Comparison of ENCODE assay signal across 8 mouse cellular contexts in genomic region chr2:174074621-174075020, GRCm38 (mm10). TPM values are rescaled to one million over a fixed set of nuclear protein-coding genes. Genes with fewer than 3 reads are reported as not detected.
A peak's percentile ranks its signal among the peaks of the same experiment; 100 is the strongest.
DNase-seq lines count a peak whose midpoint lies in the region; ATAC-seq and TF ChIP-seq lines count a peak whose summit lies in the region.

No protein-coding gene starts in this region.

- H3K27ac ChIP-seq in lung, embryonic 14.5 days (ENCODE audit: low read depth), result peak overlapping the region; percentile 96
- peak overlapping the region; percentile 90 for H3K27ac ChIP-seq in hindbrain, embryonic 10.5 days
- H3K27ac ChIP-seq in midbrain, embryonic 10.5 days (replicated peaks), result peak overlapping the region; percentile 87

- peak overlapping the region; percentile 90 for H3K4me3 ChIP-seq in lung, embryonic 14.5 days (ENCODE audit: low read depth, low read length)
- peak overlapping the region; percentile 77 for H3K4me3 ChIP-seq in hindbrain, embryonic 10.5 days
- H3K4me3 ChIP-seq in midbrain, embryonic 10.5 days, result peak overlapping the region; percentile 78

- H3K9ac ChIP-seq in lung, embryonic 14.5 days, result peak overlapping the region; percentile 89

- H3K4me2 ChIP-seq in lung, embryonic 14.5 days, result peak overlapping the region; percentile 88

- DNase-seq in adrenal gland, postnatal 14 days, result peak; percentile 24
- DNase-seq in adrenal gland, postnatal 25 days, result no peak
- peak; percentile 59 for DNase-seq in lung, embryonic 14.5 days
- no peak for DNase-seq in lung, postnatal 4 days
- DNase-seq in hindbrain, embryonic 10.5 days (ENCODE audit: low spot score), result peak; percentile 73
- DNase-seq in midbrain, embryonic 10.5 days (ENCODE audit: low spot score), result peak; percentile 77
- no peak for DNase-seq in adrenal gland, postnatal 36 days
- no peak for DNase-seq in gastrocnemius, postnatal 25 days

- no peaks in the 10 kb centered on the region for H3K27me3 ChIP-seq in lung, embryonic 14.5 days (ENCODE audit: insufficient read depth, low read length)
- H3K27me3 ChIP-seq in hindbrain, embryonic 10.5 days (ENCODE audit: insufficient read depth, poor library complexity, severe bottlenecking), result no peaks in the 10 kb centered on the region
- no peaks in the 10 kb centered on the region for H3K27me3 ChIP-seq in midbrain, embryonic 10.5 days (ENCODE audit: low read depth, poor library complexity, severe bottlenecking)

- TF ChIP-seq CTCF in lung, embryonic 14.5 days (IDR thresholded peaks at IDR 0.05; ENCODE audit: low read depth), result no peak

- H3K9me3 ChIP-seq in lung, embryonic 14.5 days (ENCODE audit: low read depth, low read length), result no peaks in the 10 kb centered on the region
- H3K9me3 ChIP-seq in hindbrain, embryonic 10.5 days, result no peaks in the 10 kb centered on the region
- no peaks in the 10 kb centered on the region for H3K9me3 ChIP-seq in midbrain, embryonic 10.5 days (replicated peaks)

- WGBS in lung, embryonic 14.5 days, result 1% methylated on average over 13 of the region's 13 CpGs
- under 1% methylated on average over 13 of the region's 13 CpGs for WGBS in hindbrain, embryonic 10.5 days
- WGBS in midbrain, embryonic 10.5 days, result 0% methylated on average over 13 of the region's 13 CpGs

- no peaks in the 10 kb centered on the region for H3K36me3 ChIP-seq in lung, embryonic 14.5 days (ENCODE audit: insufficient read depth)
- no peaks in the 10 kb centered on the region for H3K36me3 ChIP-seq in hindbrain, embryonic 10.5 days
- H3K36me3 ChIP-seq in midbrain, embryonic 10.5 days, result no peaks in the 10 kb centered on the region

- peaks cover 16% of the 10 kb centered on the region for H3K4me1 ChIP-seq in lung, embryonic 14.5 days (ENCODE audit: insufficient read depth)
- H3K4me1 ChIP-seq in hindbrain, embryonic 10.5 days (replicated peaks), result peaks cover 59% of the 10 kb centered on the region
- peaks cover 63% of the 10 kb centered on the region for H3K4me1 ChIP-seq in midbrain, embryonic 10.5 days

- peak; percentile 17 for ATAC-seq in lung, embryonic 14.5 days (ENCODE audit: insufficient read depth)

RNA-seq across cellular contexts. Expression of gene Stx16, which starts 1.5 kb away (rescaled TPM):
- total RNA-seq in adrenal gland, postnatal 14 days (2021), result 33.8 and 37.5 TPM in 2 replicates
- total RNA-seq in adrenal gland, postnatal 25 days (2021), result 41.6 and 63.8 TPM in 2 replicates
- polyA plus RNA-seq in lung, embryonic 14.5 days (2014; fragmentation: Nextera tagmentation; extraction: Ambion mirVana), result 9.6 and 10.3 TPM in 2 replicates
- polyA plus RNA-seq in hindbrain, embryonic 10.5 days (2016; fragmentation: Nextera tagmentation; extraction: Ambion mirVana), result 8.3 and 9.1 TPM in 2 replicates
- 7.8 and 12.2 TPM in 2 replicates for polyA plus RNA-seq in midbrain, embryonic 10.5 days (2016; fragmentation: Nextera tagmentation; extraction: Ambion mirVana)
- total RNA-seq in adrenal gland, postnatal 36 days (2021), result 10 to 100 TPM; 48.5 to 57.9 TPM
- 10 to 100 TPM; 22.1 to 22.9 TPM for total RNA-seq in gastrocnemius, postnatal 25 days (2021)

RNA-seq across cellular contexts. Expression of gene Npepl1, which starts 35.5 kb away (rescaled TPM):
- 65.4 and 71.0 TPM in 2 replicates for total RNA-seq in adrenal gland, postnatal 14 days (2021)
- 65.3 and 71.0 TPM in 2 replicates for total RNA-seq in adrenal gland, postnatal 25 days (2021)
- polyA plus RNA-seq in lung, embryonic 14.5 days (2014; fragmentation: Nextera tagmentation; extraction: Ambion mirVana), result 56.5 and 56.8 TPM in 2 replicates
- polyA plus RNA-seq in hindbrain, embryonic 10.5 days (2016; fragmentation: Nextera tagmentation; extraction: Ambion mirVana), result 35.0 and 37.6 TPM in 2 replicates
- 41.2 and 44.9 TPM in 2 replicates for polyA plus RNA-seq in midbrain, embryonic 10.5 days (2016; fragmentation: Nextera tagmentation; extraction: Ambion mirVana)
- 10 to 100 TPM; 58.4 to 69.0 TPM for total RNA-seq in adrenal gland, postnatal 36 days (2021)
- 10 to 100 TPM; 52.0 to 58.8 TPM for total RNA-seq in gastrocnemius, postnatal 25 days (2021)

Comparison
In these comparisons a context has a peak if more than half of its experiments do, and no peak if none do; other contexts are left out.
1. DNase-seq: peak in adrenal gland, postnatal 14 days (single experiment), lung, embryonic 14.5 days (single experiment), hindbrain, embryonic 10.5 days (single experiment) and midbrain, embryonic 10.5 days (single experiment); none in adrenal gland, postnatal 25 days (single experiment), lung, postnatal 4 days (0 of 2), adrenal gland, postnatal 36 days (0 of 2) and gastrocnemius, postnatal 25 days (single experiment).
2. Peak in every context shown above with its lines, with median percentiles within 50 percentile points of each other: H3K27ac ChIP-seq and H3K4me3 ChIP-seq.